Comparison of ENCODE assay signal across 8 mouse cellular contexts in the genomic region with DNA sequence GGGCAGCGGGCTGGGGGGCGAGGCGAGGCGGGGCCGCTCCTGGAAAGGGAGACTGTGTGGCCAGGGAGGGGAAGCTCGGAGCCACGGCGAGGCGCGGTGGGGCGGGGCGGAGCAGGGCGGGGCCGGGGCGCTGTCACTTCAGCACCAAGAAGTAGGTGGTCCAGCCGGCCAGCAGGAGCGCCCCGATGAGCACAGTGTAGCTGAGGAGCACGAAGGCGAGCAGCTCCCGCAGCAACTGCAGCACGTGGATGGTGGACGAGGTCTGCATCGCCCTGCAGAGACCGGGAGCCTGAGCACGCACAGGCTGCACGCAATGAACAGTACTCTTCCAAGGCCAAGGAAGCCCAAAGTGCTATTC. TPM values are rescaled to one million over a fixed set of nuclear protein-coding genes. Genes with fewer than 3 reads are reported as not detected.
A peak's percentile ranks its signal among the peaks of the same experiment; 100 is the strongest.
DNase-seq lines count a peak whose midpoint lies in the region; ATAC-seq and TF ChIP-seq lines count a peak whose summit lies in the region.

No protein-coding gene starts in this region.

- no peak for TF ChIP-seq POLR2A in ES-Bruce4 (IDR thresholded peaks at IDR 0.05; ENCODE audit: insufficient read depth, low read length)

- H3K4me2 ChIP-seq in heart, embryonic 11.5 days, result peak overlapping the region; percentile 74
- peak overlapping the region; percentile 92 for H3K4me2 ChIP-seq in forebrain, embryonic 13.5 days
- peak overlapping the region; percentile 94 for H3K4me2 ChIP-seq in liver, embryonic 13.5 days

- peaks cover 12% of the 10 kb centered on the region for H3K4me1 ChIP-seq in heart, embryonic 11.5 days (ENCODE audit: control insufficient read depth, insufficient read depth, low read length)
- no peaks in the 10 kb centered on the region for H3K4me1 ChIP-seq in ES-Bruce4 (ENCODE audit: control insufficient read depth, insufficient read depth, low read length)
- peaks cover 27% of the 10 kb centered on the region for H3K4me1 ChIP-seq in forebrain, embryonic 13.5 days
- peaks cover 36% of the 10 kb centered on the region for H3K4me1 ChIP-seq in liver, embryonic 13.5 days (replicated peaks)

- no peaks in the 10 kb centered on the region for H3K27me3 ChIP-seq in heart, embryonic 11.5 days (ENCODE audit: control insufficient read depth, insufficient read depth, low read length)
- no peaks in the 10 kb centered on the region for H3K27me3 ChIP-seq in ES-Bruce4 (ENCODE audit: control insufficient read depth, insufficient read depth, low read length, poor library complexity, severe bottlenecking)
- no peaks in the 10 kb centered on the region for H3K27me3 ChIP-seq in forebrain, embryonic 13.5 days
- no peaks in the 10 kb centered on the region for H3K27me3 ChIP-seq in liver, embryonic 13.5 days

- WGBS in heart, embryonic 11.5 days (ENCODE audit: insufficient replicate concordance), result under 1% methylated on average over 25 of the region's 27 CpGs
- 2% methylated on average over 27 of the region's 27 CpGs for WGBS in forebrain, embryonic 13.5 days
- 1% methylated on average over 27 of the region's 27 CpGs for WGBS in liver, embryonic 13.5 days (ENCODE audit: insufficient replicate concordance)

- 0 out of 2 replicates have a peak, but pooled peaks cover 2% of the 10 kb centered on the region for H3K36me3 ChIP-seq in heart, embryonic 11.5 days (ENCODE audit: control insufficient read depth, insufficient read depth, low read length)
- H3K36me3 ChIP-seq in ES-Bruce4 (ENCODE audit: control insufficient read depth, insufficient read depth, low read length, poor library complexity, severe bottlenecking), result peaks cover 4% of the 10 kb centered on the region
- peaks cover 26% of the 10 kb centered on the region for H3K36me3 ChIP-seq in forebrain, embryonic 13.5 days (ENCODE audit: poor library complexity, severe bottlenecking)
- peaks cover 19% of the 10 kb centered on the region for H3K36me3 ChIP-seq in liver, embryonic 13.5 days

- no peak for TF ChIP-seq EP300 in ES-Bruce4 (IDR thresholded peaks at IDR 0.05; ENCODE audit: insufficient read depth, low read depth, low read length)

- no peak overlapping the region; the same call in 1 of the 2 replicates for H3K9ac ChIP-seq in heart, embryonic 11.5 days (ENCODE audit: low read depth, low read length)
- H3K9ac ChIP-seq in ES-Bruce4 (ENCODE audit: low read depth, poor library complexity, severe bottlenecking), result no peak overlapping the region
- H3K9ac ChIP-seq in forebrain, embryonic 13.5 days, result peak overlapping the region; percentile 64
- peak overlapping the region; percentile 73 for H3K9ac ChIP-seq in liver, embryonic 13.5 days

- peak; percentile 93 for ATAC-seq in heart, embryonic 11.5 days (replicated peaks; ENCODE audit: insufficient number of reproducible peaks, low FRiP score, low TSS enrichment)
- ATAC-seq in forebrain, embryonic 13.5 days, result peak; percentile 94
- peak; percentile 92 for ATAC-seq in liver, embryonic 13.5 days (ENCODE audit: low read depth)

- DNase-seq in heart, adult 11 months, result no peak
- DNase-seq in liver, embryonic 13.5 days, result no peak
- no peak for DNase-seq in left cerebral cortex, adult 9 months (ENCODE audit: low spot score in 2 of 2)
- no peak for DNase-seq in left cerebral cortex, adult 8-10 months (ENCODE audit: low spot score in 2 of 2)
- no peak for DNase-seq in left cerebral cortex, adult 11 months (ENCODE audit: low spot score)

- no peaks in the 10 kb centered on the region for H3K9me3 ChIP-seq in heart, embryonic 11.5 days (replicated peaks; ENCODE audit: control insufficient read depth, low read length)
- H3K9me3 ChIP-seq in ES-Bruce4 (replicated peaks; ENCODE audit: control insufficient read depth, insufficient read depth, low read length, poor library complexity, severe bottlenecking), result no peaks in the 10 kb centered on the region
- H3K9me3 ChIP-seq in forebrain, embryonic 13.5 days (replicated peaks), result no peaks in the 10 kb centered on the region
- H3K9me3 ChIP-seq in liver, embryonic 13.5 days (replicated peaks), result no peaks in the 10 kb centered on the region

- no peak overlapping the region for H3K27ac ChIP-seq in heart, embryonic 11.5 days (ENCODE audit: low read depth, low read length)
- H3K27ac ChIP-seq in ES-Bruce4 (ENCODE audit: insufficient read depth, low read length), result no peak overlapping the region
- H3K27ac ChIP-seq in forebrain, embryonic 13.5 days, result peak overlapping the region; percentile 60; the same call in 1 of the 2 replicates
- H3K27ac ChIP-seq in liver, embryonic 13.5 days, result peak overlapping the region; percentile 72

- no peak for TF ChIP-seq CTCF in ES-Bruce4 (IDR thresholded peaks at IDR 0.05; ENCODE audit: low read depth, low read length)

- peak overlapping the region; percentile 87 for H3K4me3 ChIP-seq in heart, embryonic 11.5 days (ENCODE audit: low read depth, low read length)
- H3K4me3 ChIP-seq in ES-Bruce4 (ENCODE audit: low read depth, low read length), result peak overlapping the region; percentile 88
- H3K4me3 ChIP-seq in forebrain, embryonic 13.5 days, result peak overlapping the region; percentile 92
- peak overlapping the region; percentile 93 for H3K4me3 ChIP-seq in liver, embryonic 13.5 days (replicated peaks)

RNA-seq across cellular contexts. Expression of gene Diablo, which starts 0.4 kb away (rescaled TPM):
- polyA plus RNA-seq in heart, embryonic 11.5 days (2014; fragmentation: Nextera tagmentation; extraction: Ambion mirVana), result 95.1 and 109 TPM in 2 replicates
- polyA plus RNA-seq in ES-Bruce4 (2011; ENCODE audit: insufficient read depth, insufficient read length, low read depth, missing spikeins), result 64.6 and 73.1 TPM in 2 replicates
- 133 and 137 TPM in 2 replicates for polyA plus RNA-seq in forebrain, embryonic 13.5 days (2015; fragmentation: Nextera tagmentation; extraction: Ambion mirVana)
- polyA plus RNA-seq in liver, embryonic 13.5 days (2015; fragmentation: Nextera tagmentation; extraction: Ambion mirVana), result 67.3 and 74.4 TPM in 2 replicates
- 10 to 100 TPM; 29.5 to 32.5 (median 31.8) TPM for total RNA-seq in left cerebral cortex, adult 8-10 months (2022)

RNA-seq across cellular contexts. Expression of gene Gm49027, which starts 0.9 kb away (rescaled TPM):
- polyA plus RNA-seq in heart, embryonic 11.5 days (2014; fragmentation: Nextera tagmentation; extraction: Ambion mirVana), result 0.24 and 0.25 TPM in 2 replicates
- polyA plus RNA-seq in ES-Bruce4 (2011; ENCODE audit: insufficient read depth, insufficient read length, low read depth, missing spikeins), result 0.87 TPM in 1 of 2 replicates, not detected in the other
- polyA plus RNA-seq in forebrain, embryonic 13.5 days (2015; fragmentation: Nextera tagmentation; extraction: Ambion mirVana), result 0.97 and 1.2 TPM in 2 replicates
- 0.18 and 0.21 TPM in 2 replicates for polyA plus RNA-seq in liver, embryonic 13.5 days (2015; fragmentation: Nextera tagmentation; extraction: Ambion mirVana)
- total RNA-seq in left cerebral cortex, adult 8-10 months (2022), result 1 to 10 TPM in 3 of 4 experiments, under 1 TPM in 1; 0.95 to 6.1 (median 5.2) TPM

RNA-seq across cellular contexts. Expression of gene B3gnt4, which starts 14.1 kb away (rescaled TPM):
- polyA plus RNA-seq in heart, embryonic 11.5 days (2014; fragmentation: Nextera tagmentation; extraction: Ambion mirVana), result 0.20 TPM in 1 of 2 replicates, not detected in the other
- 0.85 and 1.7 TPM in 2 replicates for polyA plus RNA-seq in ES-Bruce4 (2011; ENCODE audit: insufficient read depth, insufficient read length, low read depth, missing spikeins)
- polyA plus RNA-seq in forebrain, embryonic 13.5 days (2015; fragmentation: Nextera tagmentation; extraction: Ambion mirVana), result 1.7 and 2.0 TPM in 2 replicates
- 0.07 TPM in 2 replicates for polyA plus RNA-seq in liver, embryonic 13.5 days (2015; fragmentation: Nextera tagmentation; extraction: Ambion mirVana)
- total RNA-seq in left cerebral cortex, adult 8-10 months (2022), result 1 to 10 TPM; 1.1 to 1.6 (median 1.4) TPM

RNA-seq across cellular contexts. Expression of gene Il31, which starts 35.1 kb away (rescaled TPM):
- not detected in 2 replicates for polyA plus RNA-seq in heart, embryonic 11.5 days (2014; fragmentation: Nextera tagmentation; extraction: Ambion mirVana)
- not detected in 2 replicates for polyA plus RNA-seq in ES-Bruce4 (2011; ENCODE audit: insufficient read depth, insufficient read length, low read depth, missing spikeins)
- not detected in 2 replicates for polyA plus RNA-seq in forebrain, embryonic 13.5 days (2015; fragmentation: Nextera tagmentation; extraction: Ambion mirVana)
- polyA plus RNA-seq in liver, embryonic 13.5 days (2015; fragmentation: Nextera tagmentation; extraction: Ambion mirVana), result not detected in 2 replicates
- not detected for total RNA-seq in left cerebral cortex, adult 8-10 months (2022)

RNA-seq across cellular contexts. Expression of gene Lrrc43, which starts 35.3 kb away (rescaled TPM):
- not detected in 2 replicates for polyA plus RNA-seq in heart, embryonic 11.5 days (2014; fragmentation: Nextera tagmentation; extraction: Ambion mirVana)
- polyA plus RNA-seq in ES-Bruce4 (2011; ENCODE audit: insufficient read depth, insufficient read length, low read depth, missing spikeins), result 0.32 TPM in 1 of 2 replicates, not detected in the other
- 0.25 and 0.31 TPM in 2 replicates for polyA plus RNA-seq in forebrain, embryonic 13.5 days (2015; fragmentation: Nextera tagmentation; extraction: Ambion mirVana)
- polyA plus RNA-seq in liver, embryonic 13.5 days (2015; fragmentation: Nextera tagmentation; extraction: Ambion mirVana), result not detected in 2 replicates
- under 1 TPM; 0.17 to 0.53 (median 0.39) TPM for total RNA-seq in left cerebral cortex, adult 8-10 months (2022)

Comparison
In these comparisons a context has a peak if more than half of its experiments do, and no peak if none do; other contexts are left out.
1. H3K27ac ChIP-seq: peak in forebrain, embryonic 13.5 days (single experiment) and liver, embryonic 13.5 days (single experiment); none in heart, embryonic 11.5 days (single experiment) and ES-Bruce4 (single experiment).
2. H3K9ac ChIP-seq: peak in forebrain, embryonic 13.5 days (single experiment) and liver, embryonic 13.5 days (single experiment); none in heart, embryonic 11.5 days (single experiment) and ES-Bruce4 (single experiment).
3. Peak in every context shown above with its lines, with median percentiles within 50 percentile points of each other: ATAC-seq, H3K4me2 ChIP-seq and H3K4me3 ChIP-seq.